Mouse (Mus musculus): ENCODE measurements around the gene U2surp.
"Not testable (repeated sequence)": the region's sequence is repeated elsewhere in the genome, so short reads cannot be mapped to it uniquely, and the experiment has no call there.

Gene U2surp

GRCm38 (mm10) chr9:95539176-95539800 is 27.5 kb upstream of the U2surp start:
- in situ Hi-C loops (cut with MseI, MboI), result no loop called here

- in situ Hi-C loops (cut with MseI, MboI), result no loop called here
Measured at GRCm38 (mm10) chr9:95533817-95534216, 22.0 kb upstream of the U2surp start.

- in situ Hi-C loops (cut with MseI, MboI), result no loop called here
Measured at GRCm38 (mm10) chr9:95531144-95531543, 19.3 kb upstream of the U2surp start.

GRCm38 (mm10) chr9:95527676-95528075 is 15.9 kb upstream of the U2surp start:
- in situ Hi-C loops (cut with MseI, MboI), result no loop called here

GRCm38 (mm10) chr9:95525961-95526360 is 14.2 kb upstream of the U2surp start:
- in situ Hi-C loops (cut with MseI, MboI), result no loop called here

- in situ Hi-C loops (cut with MseI, MboI), result no loop called here
Measured at GRCm38 (mm10) chr9:95525376-95525775, 13.6 kb upstream of the U2surp start.

GRCm38 (mm10) chr9:95522561-95522960 is 10.8 kb upstream of the U2surp start:
- in situ Hi-C loops (cut with MseI, MboI), result no loop called here

GRCm38 (mm10) chr9:95521566-95521965 is 9.8 kb upstream of the U2surp start:
- in situ Hi-C loops (cut with MseI, MboI), result no loop called here

GRCm38 (mm10) chr9:95521031-95521430 is 9.2 kb upstream of the U2surp start:
- in situ Hi-C loops (cut with MseI, MboI), result no loop called here

GRCm38 (mm10) chr9:95520563-95520962 is 8.8 kb upstream of the U2surp start:
- in situ Hi-C loops (cut with MseI, MboI), result no loop called here

- in situ Hi-C loops (cut with MseI, MboI), result not testable (repeated sequence)
Measured at GRCm38 (mm10) chr9:95514361-95514760, 2.6 kb upstream of the U2surp start.

- in situ Hi-C loops (cut with MseI, MboI), result no loop called here
Measured at GRCm38 (mm10) chr9:95513776-95514175, 2.0 kb upstream of the U2surp start.

- in situ Hi-C loops (cut with MseI, MboI), result no loop called here
Measured at GRCm38 (mm10) chr9:95512331-95513030, 685 bp upstream of the U2surp start.

- in situ Hi-C loops (cut with MseI, MboI), result no loop called here
Measured at GRCm38 (mm10) chr9:95510693-95511404, 947 bp downstream of the U2surp start.

GRCm38 (mm10) chr9:95505666-95506065 is 6.1 kb downstream of the U2surp start:
- in situ Hi-C loops (cut with MseI, MboI), result no loop called here

- in situ Hi-C loops (cut with MseI, MboI), result no loop called here
Measured at GRCm38 (mm10) chr9:95499848-95500247, 11.9 kb downstream of the U2surp start.

GRCm38 (mm10) chr9:95495038-95495437 is 16.8 kb downstream of the U2surp start:
- in situ Hi-C loops (cut with MseI, MboI), result no loop called here

GRCm38 (mm10) chr9:95493393-95493792 is 18.4 kb downstream of the U2surp start:
- in situ Hi-C loops (cut with MseI, MboI), result no loop called here

- in situ Hi-C loops (cut with MseI, MboI), result no loop called here
Measured at GRCm38 (mm10) chr9:95490003-95490402, 21.8 kb downstream of the U2surp start.

GRCm38 (mm10) chr9:95488861-95489260 is 22.9 kb downstream of the U2surp start:
- in situ Hi-C loops (cut with MseI, MboI), result no loop called here

GRCm38 (mm10) chr9:95479981-95480380 is 31.8 kb downstream of the U2surp start:
- in situ Hi-C loops (cut with MseI, MboI), result no loop called here

GRCm38 (mm10) chr9:95478443-95478842 is 33.4 kb downstream of the U2surp start:
- in situ Hi-C loops (cut with MseI, MboI), result no loop called here

GRCm38 (mm10) chr9:95472926-95473325 is 38.9 kb downstream of the U2surp start:
- in situ Hi-C loops (cut with MseI, MboI), result no loop called here
